Mouse (Mus musculus): ENCODE data around the gene Lhpp.

DNA sequence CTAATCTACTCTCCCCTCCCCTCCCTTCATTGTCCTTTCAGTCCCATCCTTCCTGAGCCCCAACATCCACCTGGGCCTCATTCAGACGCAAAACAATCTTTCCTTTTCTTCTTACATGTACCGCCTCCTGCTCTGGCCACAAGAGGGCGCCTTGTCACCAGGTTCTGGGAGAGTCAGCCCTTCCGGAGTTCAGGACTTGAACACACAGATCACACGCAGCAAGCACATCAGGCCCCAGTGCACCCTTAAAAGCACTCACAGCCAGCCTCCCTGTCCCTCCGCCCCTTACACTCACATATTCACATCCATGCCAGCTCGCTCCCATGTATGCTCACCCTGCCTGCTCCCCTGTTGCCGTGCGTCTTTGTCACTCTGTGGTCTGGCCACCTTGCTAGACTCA is 45.6 kb downstream of the Lhpp start:
- TF ChIP-seq CTCF (IDR thresholded peaks at IDR 0.05; ENCODE audit: extremely low read depth, insufficient read depth, low read length) (peak; percentile 98), POLR2A (IDR thresholded peaks at IDR 0.05; ENCODE audit: extremely low read depth, insufficient read depth, low read length) (no peak)
